Mouse (Mus musculus) layer of hippocampus, adult 11-12 months (tissue): Measurements from ENCODE around the gene Wfs1.
"Not testable (repeated sequence)": the region's sequence is repeated elsewhere in the genome, so short reads cannot be mapped to it uniquely, and the experiment has no call there.

Experiments
- DNase-seq: peaks from one replicate; pipeline ENCODE4 v3.0.0; 2022; ENCODE audit warnings: low spot score

The Wfs1 gene

GRCm38 (mm10) chr5:36988781-36989624, at the start of gene Wfs1:
Gene Wfs1 (minus strand): TSS chr5:36989205.
- peak; percentile 97 for DNase-seq

GRCm38 (mm10) chr5:37036884-37037283, 47.9 kb upstream of the Wfs1 start:
- no peak for DNase-seq

- no peak for DNase-seq
These were observed 46.9 kb upstream of the Wfs1 start for GRCm38 (mm10) chr5:37035896-37036295.

- peak; percentile 55 for DNase-seq
These were observed 46.2 kb upstream of the Wfs1 start for GRCm38 (mm10) chr5:37035192-37035591.

GRCm38 (mm10) chr5:37030753-37031152, 41.7 kb upstream of the Wfs1 start:
- no peak for DNase-seq

GRCm38 (mm10) chr5:37029326-37029905, 40.4 kb upstream of the Wfs1 start:
- DNase-seq = no peak

GRCm38 (mm10) chr5:37028486-37029311, 39.7 kb upstream of the Wfs1 start:
- peak; percentile 62 for DNase-seq

- peak; percentile 87 for DNase-seq
These were observed 39.1 kb upstream of the Wfs1 start for GRCm38 (mm10) chr5:37028104-37028485.

- DNase-seq = no peak
These were observed 38.7 kb upstream of the Wfs1 start for GRCm38 (mm10) chr5:37027701-37028100.

- DNase-seq = no peak
These were observed 28.2 kb upstream of the Wfs1 start for GRCm38 (mm10) chr5:37017222-37017621.

GRCm38 (mm10) chr5:37015612-37016310, 26.8 kb upstream of the Wfs1 start:
- DNase-seq = peak; percentile 36

- DNase-seq = peak; percentile 59
These were observed 21.8 kb upstream of the Wfs1 start for GRCm38 (mm10) chr5:37010666-37011317.

GRCm38 (mm10) chr5:37009761-37010160, 20.8 kb upstream of the Wfs1 start:
- DNase-seq = not testable (repeated sequence)

- peak; percentile 82 for DNase-seq
These were observed 13.0 kb upstream of the Wfs1 start for GRCm38 (mm10) chr5:37002001-37002400.

GRCm38 (mm10) chr5:37001002-37001401, 12.0 kb upstream of the Wfs1 start:
- no peak for DNase-seq

- DNase-seq = no peak
These were observed 9.0 kb upstream of the Wfs1 start for GRCm38 (mm10) chr5:36997996-36998395.

- DNase-seq = no peak
These were observed 7.4 kb upstream of the Wfs1 start for GRCm38 (mm10) chr5:36996410-36996809.

GRCm38 (mm10) chr5:36990631-36991350, 1.8 kb upstream of the Wfs1 start:
- DNase-seq = no peak

GRCm38 (mm10) chr5:36990196-36990595, 1.2 kb upstream of the Wfs1 start:
- no peak for DNase-seq

- no peak for DNase-seq
These were observed 596 bp upstream of the Wfs1 start for GRCm38 (mm10) chr5:36989625-36989977.
